Mouse (Mus musculus) small intestine, adult 2 months (tissue): ENCODE measurements around the gene Cdk5rap2. TPM values are rescaled to one million over a fixed set of nuclear protein-coding genes. Genes with fewer than 3 reads are reported as not detected.

Experiments
- H3K27ac ChIP-seq: fragments of 200-500 bp; 2 replicates; pipeline ENCODE4 v1.5.1; 2012; ENCODE audit warnings: low read depth, low read length, control low read depth, inconsistent platforms; ENCODE audit not compliant: insufficient read depth
- H3K27me3 ChIP-seq: fragments of 200-500 bp; 2 replicates; pipeline ENCODE4 v1.6.1; 2012; ENCODE audit warnings: mild to moderate bottlenecking, moderate library complexity, low read length, inconsistent platforms; ENCODE audit not compliant: control insufficient read depth, insufficient read depth
- H3K36me3 ChIP-seq: fragments of 200-500 bp; 2 replicates; pipeline ENCODE4 v1.6.1; 2012; ENCODE audit warnings: mild to moderate bottlenecking, low read length, control low read depth, inconsistent platforms; ENCODE audit not compliant: control insufficient read depth, insufficient read depth
- H3K4me1 ChIP-seq: fragments of 200-500 bp; 2 replicates; pipeline ENCODE4 v1.6.1; 2012; ENCODE audit warnings: low read length, inconsistent platforms, mixed read lengths; ENCODE audit not compliant: control insufficient read depth, insufficient read depth, insufficient read length
- H3K4me3 ChIP-seq: fragments of 200-500 bp; 2 replicates; pipeline ENCODE4 v1.5.1; 2012; ENCODE audit warnings: low read depth, mild to moderate bottlenecking, control low read depth, inconsistent platforms, low read length, moderate library complexity
- CTCF ChIP-seq: fragments of 200-500 bp; IDR thresholded peaks from 2 replicates; pipeline ENCODE4 v1.5.1; 2012; ENCODE audit warnings: low read depth, mild to moderate bottlenecking, control low read depth, inconsistent platforms, low read length, moderate library complexity, mixed read lengths; ENCODE audit not compliant: insufficient replicate concordance, insufficient read length; ENCODE audit errors: extremely low read depth
- POLR2A ChIP-seq: fragments of 200-500 bp; IDR thresholded peaks from 2 replicates; pipeline ENCODE4 v1.6.1; 2012; ENCODE audit warnings: low read depth, mild to moderate bottlenecking, control low read depth, inconsistent platforms, low read length, moderate library complexity
- WGBS: fragments of 180-500 bp; shearing (Covaris S2); methylation state at CpG from one replicate; pipeline ENCODE4 v1.1.7; 2018; 5-methylcytosine and 5-hydroxymethylcytosine counted together
- polyA plus RNA-seq: library from polyadenylated mRNA; depleted of rRNA; stranded (reverse); fragments of >200 nt; gene quantifications from 2 replicates; pipeline ENCODE4 v1.2.3, GENCODE M21; 2012; rRNA removed

Gene Cdk5rap2
- polyA plus RNA-seq, 1 experiment, result 14.4 TPM

DNA sequence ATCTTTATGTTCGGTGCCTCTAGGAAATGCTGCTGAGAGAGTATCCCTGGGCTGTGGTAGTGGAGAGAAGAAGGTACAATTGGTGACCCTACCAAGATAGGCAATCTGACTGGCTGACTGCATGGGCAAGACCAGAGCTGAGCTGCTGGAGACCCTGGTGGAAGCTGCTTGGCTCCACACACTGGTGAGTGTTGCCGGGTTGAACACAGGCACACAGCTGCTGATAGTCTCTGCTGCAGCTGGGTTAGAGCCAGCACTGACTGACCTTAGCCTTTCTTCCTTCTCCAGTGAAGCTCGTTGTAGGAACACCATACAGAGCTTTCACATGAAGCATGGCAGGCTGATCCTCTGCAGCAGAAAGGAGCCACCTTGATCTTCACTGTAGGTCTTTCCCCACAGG is 182.6 kb downstream of the Cdk5rap2 start:
- WGBS, result 76% methylated on average over 3 of the region's 3 CpGs
- H3K27me3 ChIP-seq, result no peaks in the 10 kb centered on the region
- H3K36me3 ChIP-seq, result peaks cover 15% of the 10 kb centered on the region
- H3K27ac ChIP-seq, result no peak overlapping the region
- H3K4me3 ChIP-seq, result no peak overlapping the region
- no peaks in the 10 kb centered on the region for H3K4me1 ChIP-seq
- no peak for TF ChIP-seq CTCF
- TF ChIP-seq POLR2A, result no peak

DNA sequence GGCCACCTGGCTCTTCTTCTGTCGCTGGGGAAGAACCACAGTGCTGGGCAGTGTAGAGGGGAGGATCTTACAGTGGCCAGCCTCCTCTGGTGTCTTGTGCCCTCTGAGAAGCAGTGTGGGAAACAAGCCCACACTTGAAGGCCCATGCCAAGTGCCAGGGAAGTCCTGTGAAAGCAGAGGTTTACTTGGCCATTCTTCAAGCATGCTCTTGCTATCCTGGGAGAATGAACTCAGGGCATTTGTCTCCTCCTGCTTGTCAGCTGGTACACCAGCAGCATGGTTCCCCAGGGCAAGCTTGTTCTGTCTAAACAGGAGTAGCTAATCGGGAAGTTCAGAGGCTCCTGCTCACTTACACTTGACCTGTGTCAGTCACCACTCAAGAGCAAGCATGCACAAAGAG is 185.7 kb downstream of the Cdk5rap2 start:
- TF ChIP-seq POLR2A (no peak), CTCF (no peak)
- WGBS, result 81% methylated on average over 2 of the region's 2 CpGs

DNA sequence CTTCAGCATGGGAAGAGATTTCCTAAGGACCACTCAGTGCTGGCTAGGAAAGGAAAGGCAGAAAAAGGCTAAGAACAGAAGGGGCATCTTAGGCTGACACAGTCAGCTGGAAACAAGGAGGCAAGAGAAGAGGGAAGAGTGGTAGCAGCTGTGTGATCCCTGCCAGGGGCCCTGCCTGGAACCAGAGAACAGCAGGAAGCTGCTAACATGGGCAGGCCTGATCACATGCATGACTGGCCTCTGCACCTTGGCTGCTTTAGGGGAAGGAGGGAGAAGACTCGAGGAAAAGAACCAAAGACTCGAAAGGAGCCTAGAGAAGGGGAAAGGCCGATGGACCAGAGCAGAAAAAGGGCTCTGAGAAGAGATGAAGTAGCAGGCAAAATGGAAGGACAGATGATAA is 188.4 kb downstream of the Cdk5rap2 start:
- no peaks in the 10 kb centered on the region; the same call in none of the 2 replicates for H3K4me1 ChIP-seq
- 56% methylated on average over 3 of the region's 3 CpGs for WGBS
- H3K27me3 ChIP-seq, result no peaks in the 10 kb centered on the region
- H3K4me3 ChIP-seq, result no peak overlapping the region
- H3K36me3 ChIP-seq, result peaks cover 13% of the 10 kb centered on the region; the same call in 1 of the 2 replicates
- H3K27ac ChIP-seq, result no peak overlapping the region
- TF ChIP-seq POLR2A (no peak), CTCF (no peak)

More for the DNA sequence above, 185.7 kb downstream of the Cdk5rap2 start:
- Histone ChIP-seq H3K27ac (no peak overlapping the region), H3K4me3 (no peak overlapping the region), H3K4me1 (no peaks in the 10 kb centered on the region; the same call in none of the 2 replicates), H3K27me3 (no peaks in the 10 kb centered on the region), H3K36me3 (peaks cover 19% of the 10 kb centered on the region)

GRCm38 (mm10) chr4:70221370-70221769 is 188.9 kb downstream of the Cdk5rap2 start:
- H3K36me3 ChIP-seq, result peaks cover 12% of the 10 kb centered on the region; the same call in 1 of the 2 replicates
- WGBS, result 80% methylated on average over 1 of the region's 1 CpGs
- TF ChIP-seq POLR2A (no peak), CTCF (no peak)

GRCm38 (mm10) chr4:70220277-70221180 is 189.7 kb downstream of the Cdk5rap2 start:
- WGBS, result 34% methylated on average over 10 of the region's 10 CpGs
- H3K4me3 ChIP-seq, result no peak overlapping the region
- no peaks in the 10 kb centered on the region for H3K27me3 ChIP-seq
- TF ChIP-seq POLR2A, result no peak
- no peak for TF ChIP-seq CTCF
- H3K4me1 ChIP-seq, result no peaks in the 10 kb centered on the region; the same call in none of the 2 replicates
- H3K36me3 ChIP-seq, result peaks cover 12% of the 10 kb centered on the region; the same call in 1 of the 2 replicates
- H3K27ac ChIP-seq, result no peak overlapping the region

More at GRCm38 (mm10) chr4:70221370-70221769, 188.9 kb downstream of the Cdk5rap2 start:
- Histone ChIP-seq H3K4me3 (no peak overlapping the region), H3K27me3 (no peaks in the 10 kb centered on the region), H3K4me1 (no peaks in the 10 kb centered on the region; the same call in none of the 2 replicates), H3K27ac (no peak overlapping the region)

- Histone ChIP-seq H3K27me3 (no peaks in the 10 kb centered on the region), H3K27ac (no peak overlapping the region), H3K36me3 (peaks cover 12% of the 10 kb centered on the region; the same call in 1 of the 2 replicates), H3K4me3 (no peak overlapping the region), H3K4me1 (no peaks in the 10 kb centered on the region; the same call in none of the 2 replicates)
- 62% methylated on average over 4 of the region's 4 CpGs for WGBS
- TF ChIP-seq POLR2A (no peak), CTCF (no peak)
These were observed 190.5 kb downstream of the Cdk5rap2 start for GRCm38 (mm10) chr4:70219776-70220175.

DNA sequence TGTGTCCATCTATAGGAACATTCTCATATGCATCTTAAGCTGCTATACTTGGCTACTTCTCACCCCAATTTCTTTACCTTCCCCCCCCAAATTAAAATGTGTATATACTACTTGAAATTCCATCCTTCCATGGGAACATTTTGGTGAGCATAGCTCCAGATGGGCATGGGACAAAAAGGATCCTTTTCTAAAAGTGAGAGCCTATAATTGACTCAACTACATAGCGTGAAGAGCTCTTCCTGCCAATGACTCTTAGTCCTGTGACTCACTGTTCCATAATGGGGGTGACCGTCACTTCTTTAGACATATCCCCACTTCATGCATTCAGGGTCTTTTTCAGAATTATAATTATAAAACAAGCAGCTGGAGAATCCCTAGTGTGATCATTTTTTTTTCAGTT is 224.3 kb downstream of the Cdk5rap2 start:
- Histone ChIP-seq H3K4me1 (no peaks in the 10 kb centered on the region), H3K4me3 (no peak overlapping the region), H3K27me3 (no peaks in the 10 kb centered on the region), H3K27ac (no peak overlapping the region), H3K36me3 (no peaks in the 10 kb centered on the region)
- no peak for TF ChIP-seq POLR2A
- no peak for TF ChIP-seq CTCF
- WGBS, result 86% methylated on average over 2 of the region's 2 CpGs

Other genes with a start within 250 kb of the Cdk5rap2 start
- 3.7 and 7.5 TPM in 2 replicates for gene Megf9, start 124.6 kb upstream of the Cdk5rap2 start, polyA plus RNA-seq